Mouse (Mus musculus): ENCODE results near the gene Nppb. TPM values are rescaled to one million over a fixed set of nuclear protein-coding genes. Genes with fewer than 3 reads are reported as not detected.

Gene Nppb
- 100 to 1,000 TPM; 204 to 360 TPM for total RNA-seq (2021)

DNA sequence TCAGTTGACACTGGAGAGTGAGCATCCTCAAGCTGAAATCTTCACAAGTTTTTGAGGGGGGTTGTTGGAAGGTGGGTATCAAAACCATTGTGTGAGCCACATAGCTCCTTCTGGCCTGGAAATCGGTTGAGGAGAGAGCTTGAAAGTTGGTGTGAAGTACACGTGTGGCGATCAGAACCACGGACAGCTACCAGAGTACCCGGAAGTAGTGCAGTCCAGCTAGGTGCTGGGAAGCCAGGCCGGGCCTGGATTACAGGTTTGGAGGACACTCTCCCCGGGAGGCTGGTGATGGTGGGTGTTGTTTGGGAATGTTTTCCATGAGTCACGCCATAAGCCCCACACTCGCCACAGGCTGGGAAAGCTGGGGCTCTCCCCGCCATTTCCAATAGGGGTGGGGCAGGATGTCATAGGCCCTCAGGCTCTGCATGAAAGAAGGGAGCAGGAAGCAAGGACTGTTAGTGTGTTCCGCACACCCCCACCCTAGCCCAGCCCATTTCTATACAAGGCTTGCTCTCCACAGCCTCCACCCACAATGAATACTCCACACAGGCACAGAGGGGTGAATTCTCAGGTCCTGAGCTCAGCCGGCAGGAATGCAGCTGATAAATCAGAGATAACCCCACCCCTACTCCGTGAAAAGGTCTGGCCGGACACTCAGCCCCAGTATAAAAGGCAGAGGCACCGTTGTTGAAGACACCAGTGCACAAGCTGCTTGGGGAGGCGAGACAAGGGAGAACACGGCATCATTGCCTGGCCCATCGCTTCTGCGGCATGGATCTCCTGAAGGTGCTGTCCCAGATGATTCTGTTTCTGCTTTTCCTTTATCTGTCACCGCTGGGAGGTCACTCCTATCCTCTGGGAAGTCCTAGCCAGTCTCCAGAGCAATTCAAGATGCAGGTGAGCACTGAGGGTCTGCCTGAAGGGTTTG is at the start of gene Nppb:
Nppb (plus strand) TSS at position 584 of the 928 bp plus-strand sequence.
- intact Hi-C loops (cut with DNase I): loop anchor here (1.0 kb wide), 1 partner anchor 22 kb away; no protein-coding TSS in a partner anchor
- DNase-seq: peak; percentile 79 to 82

DNA sequence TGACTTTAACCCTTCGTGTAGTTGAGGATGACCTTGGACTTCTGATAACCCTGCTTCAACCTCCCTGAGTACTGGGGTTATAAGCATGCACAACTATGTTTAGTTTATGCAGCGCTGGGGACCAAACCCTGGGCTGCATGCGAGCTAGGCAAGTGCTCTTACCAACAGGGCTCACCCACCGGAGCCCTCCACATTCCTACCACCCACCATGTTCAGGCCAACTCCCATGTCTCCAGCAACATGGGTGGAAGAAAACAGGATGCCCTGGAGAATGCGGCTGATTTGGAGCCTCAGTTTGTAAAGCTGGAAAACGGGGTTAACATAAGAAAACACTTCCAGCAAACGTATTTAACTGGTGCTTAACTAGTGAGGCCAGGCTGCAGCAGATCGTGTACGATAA is 49.7 kb upstream of the Nppb start:
- intact Hi-C loops (cut with DNase I): no loop called here
- DNase-seq: no peak

DNA sequence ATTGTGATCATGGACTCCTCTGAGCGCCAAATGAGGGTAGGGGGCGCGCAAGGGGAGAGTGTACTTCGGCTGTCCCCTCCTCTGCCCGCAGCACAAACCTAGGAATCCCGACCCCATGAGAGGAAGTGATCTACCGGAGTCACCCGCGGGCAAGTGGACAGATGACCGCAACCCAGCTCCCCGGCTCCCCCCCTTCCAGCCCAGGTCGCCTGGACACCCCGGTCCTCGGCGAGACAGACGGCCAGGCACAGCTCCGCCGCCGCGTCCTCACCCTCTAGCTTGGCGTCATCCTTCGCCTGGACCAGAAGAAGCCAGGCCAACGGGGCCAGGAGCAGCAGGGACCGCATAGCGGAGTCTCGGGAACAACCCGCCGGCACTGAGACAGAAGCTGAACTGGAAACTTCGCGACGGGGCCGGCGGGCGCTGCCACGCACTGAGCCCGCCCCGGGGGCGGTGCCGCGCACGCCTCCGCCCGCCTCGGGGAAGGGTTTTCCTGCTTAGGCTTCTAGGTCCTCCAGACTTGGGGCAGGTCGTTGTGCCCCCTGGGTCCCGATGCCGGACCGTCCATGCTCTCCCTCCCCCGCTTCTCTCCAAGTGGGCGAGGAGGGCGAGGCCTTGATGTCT is 49.1 kb upstream of the Nppb start, which contains the start of gene Plod1:
Plod1 (minus strand) TSS at position 437 of the 624 bp plus-strand sequence.
- peak; percentile 92 for DNase-seq
- intact Hi-C loops (cut with DNase I): no loop called here

DNA sequence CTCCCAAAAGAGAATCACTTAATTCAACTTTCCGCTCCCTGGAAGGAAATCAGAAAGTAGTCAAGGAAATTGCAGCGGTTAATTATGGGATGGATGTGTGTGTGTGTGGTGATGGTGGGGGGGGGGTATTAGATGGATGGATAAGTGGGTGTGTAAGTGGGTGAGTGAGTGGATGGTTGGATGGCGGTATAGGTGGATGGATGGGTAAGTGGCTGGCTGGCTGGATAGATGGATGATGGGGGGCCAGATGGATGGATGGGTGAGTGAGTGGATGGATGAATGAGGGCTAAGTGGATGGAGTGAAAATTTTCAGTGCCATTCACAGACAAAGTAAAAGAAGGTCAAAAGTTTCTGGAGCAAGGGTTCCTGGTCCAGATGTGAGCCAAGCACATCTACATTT is 48.6 kb upstream of the Nppb start:
- intact Hi-C loops (cut with DNase I): no loop called here
- DNase-seq: no peak

DNA sequence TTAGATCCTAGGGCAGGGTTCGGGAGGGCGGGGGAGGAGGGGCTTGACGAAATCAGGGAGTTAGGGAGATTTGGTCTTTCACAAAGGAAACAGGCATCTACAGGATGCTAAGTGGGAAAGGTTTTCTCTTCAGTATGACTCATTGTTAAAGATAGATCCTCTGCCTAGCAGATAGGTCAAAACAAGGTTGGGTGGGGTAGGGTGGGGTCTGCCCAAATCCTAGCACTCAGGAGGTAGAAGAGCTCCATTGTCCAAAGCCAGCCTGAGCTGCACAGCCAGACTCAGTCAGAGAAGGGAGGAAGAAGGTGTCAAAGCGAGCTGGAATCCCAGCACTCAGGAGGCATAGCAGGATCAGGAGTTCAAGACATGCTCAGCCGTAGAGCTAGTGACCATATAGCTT is 48.1 kb upstream of the Nppb start:
- no peak for DNase-seq
- intact Hi-C loops (cut with DNase I): no loop called here

DNA sequence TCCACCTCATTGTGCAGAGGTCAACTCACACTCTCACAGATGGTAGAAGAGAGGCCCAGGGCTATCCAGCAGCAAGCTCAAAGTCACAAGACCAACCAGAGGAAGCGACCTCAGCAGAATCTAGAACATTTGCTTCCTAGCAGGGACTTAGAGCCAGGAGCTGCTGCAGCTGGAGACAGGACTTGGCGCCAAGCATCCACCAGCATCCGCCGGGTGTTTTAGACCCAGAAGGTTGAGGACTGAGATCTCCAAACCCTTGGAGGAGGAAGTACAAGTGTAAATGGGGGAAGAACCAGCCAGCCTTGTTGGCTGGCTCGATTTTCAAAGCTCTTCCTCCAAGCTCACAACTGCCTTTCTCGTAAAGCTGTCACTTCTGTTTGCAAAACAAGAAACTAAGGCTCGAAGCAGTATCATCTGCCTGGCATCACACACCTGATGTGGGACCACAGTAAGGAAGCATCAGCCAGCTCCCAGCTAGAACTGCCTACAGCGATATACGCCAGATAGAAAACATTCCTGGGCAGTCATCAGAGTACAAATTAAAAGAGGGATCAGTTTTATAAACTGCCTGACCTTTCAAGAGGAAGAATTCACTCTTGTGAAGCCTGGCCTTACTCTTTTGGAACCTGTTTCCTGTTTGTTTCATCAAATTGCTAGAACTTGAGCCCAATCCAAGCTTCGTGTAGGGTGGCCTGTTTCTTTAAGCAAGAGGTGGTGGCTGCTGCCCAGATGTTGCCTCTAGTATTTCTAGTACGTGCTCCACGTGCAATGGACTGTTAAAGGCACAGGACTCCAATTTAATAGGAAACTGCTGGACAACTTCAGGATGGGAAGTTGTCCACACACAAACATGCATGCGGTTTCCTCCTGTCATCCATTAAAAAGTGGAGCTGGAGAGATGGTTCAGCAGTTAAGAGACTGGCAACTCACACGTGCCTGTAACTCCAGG is 47.2 kb upstream of the Nppb start:
- intact Hi-C loops (cut with DNase I): no loop called here
- DNase-seq: peak; percentile 80 to 82

DNA sequence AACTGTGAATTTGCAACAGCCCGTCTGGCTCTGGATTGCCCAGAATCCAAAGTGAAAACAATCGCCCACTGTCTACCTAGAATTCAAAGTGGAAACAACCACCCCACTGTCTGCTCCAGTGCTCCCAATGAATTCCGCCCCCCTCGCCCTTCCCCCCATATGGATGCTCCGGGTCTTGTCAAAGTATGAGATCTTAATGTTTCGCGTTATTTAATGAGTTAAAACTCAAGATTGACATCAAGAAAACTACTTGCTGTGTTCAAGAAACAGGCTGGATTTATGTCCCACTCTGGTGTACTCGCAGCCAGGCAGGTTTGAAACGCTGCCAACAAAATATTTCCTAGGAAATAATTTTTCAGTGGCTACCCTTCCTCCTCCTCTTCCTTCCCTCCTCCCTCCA is 45.5 kb upstream of the Nppb start:
- no peak for DNase-seq
- intact Hi-C loops (cut with DNase I): no loop called here

DNA sequence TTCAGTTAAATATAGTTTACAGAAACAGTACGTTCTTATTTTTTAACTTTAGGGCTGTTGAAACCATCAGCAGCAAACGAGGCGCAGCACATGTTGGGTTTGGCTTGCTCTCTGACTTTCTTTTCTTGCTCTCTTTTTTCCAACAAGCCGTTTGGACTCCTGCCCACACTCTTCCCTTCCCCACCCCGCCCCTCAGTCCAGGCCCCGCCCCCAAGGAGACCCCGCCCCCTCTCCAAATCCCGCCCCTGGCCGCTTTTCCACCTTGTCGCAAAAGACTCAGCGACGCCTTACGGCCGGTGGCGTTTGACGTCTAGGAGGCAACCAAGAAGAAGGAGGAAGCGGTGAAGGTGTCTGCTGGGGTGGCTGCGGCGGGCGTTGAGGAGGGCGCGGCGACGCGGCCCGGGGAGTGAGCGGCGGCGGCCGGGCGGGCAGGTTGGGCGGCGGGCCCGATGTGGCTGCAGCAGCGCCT is 45.0 kb upstream of the Nppb start, which contains the start of gene 2510039O18Rik:
2510039O18Rik (plus strand) TSS at position 320 of the 469 bp plus-strand sequence.
- DNase-seq: peak; percentile 92
- intact Hi-C loops (cut with DNase I): no loop called here

DNA sequence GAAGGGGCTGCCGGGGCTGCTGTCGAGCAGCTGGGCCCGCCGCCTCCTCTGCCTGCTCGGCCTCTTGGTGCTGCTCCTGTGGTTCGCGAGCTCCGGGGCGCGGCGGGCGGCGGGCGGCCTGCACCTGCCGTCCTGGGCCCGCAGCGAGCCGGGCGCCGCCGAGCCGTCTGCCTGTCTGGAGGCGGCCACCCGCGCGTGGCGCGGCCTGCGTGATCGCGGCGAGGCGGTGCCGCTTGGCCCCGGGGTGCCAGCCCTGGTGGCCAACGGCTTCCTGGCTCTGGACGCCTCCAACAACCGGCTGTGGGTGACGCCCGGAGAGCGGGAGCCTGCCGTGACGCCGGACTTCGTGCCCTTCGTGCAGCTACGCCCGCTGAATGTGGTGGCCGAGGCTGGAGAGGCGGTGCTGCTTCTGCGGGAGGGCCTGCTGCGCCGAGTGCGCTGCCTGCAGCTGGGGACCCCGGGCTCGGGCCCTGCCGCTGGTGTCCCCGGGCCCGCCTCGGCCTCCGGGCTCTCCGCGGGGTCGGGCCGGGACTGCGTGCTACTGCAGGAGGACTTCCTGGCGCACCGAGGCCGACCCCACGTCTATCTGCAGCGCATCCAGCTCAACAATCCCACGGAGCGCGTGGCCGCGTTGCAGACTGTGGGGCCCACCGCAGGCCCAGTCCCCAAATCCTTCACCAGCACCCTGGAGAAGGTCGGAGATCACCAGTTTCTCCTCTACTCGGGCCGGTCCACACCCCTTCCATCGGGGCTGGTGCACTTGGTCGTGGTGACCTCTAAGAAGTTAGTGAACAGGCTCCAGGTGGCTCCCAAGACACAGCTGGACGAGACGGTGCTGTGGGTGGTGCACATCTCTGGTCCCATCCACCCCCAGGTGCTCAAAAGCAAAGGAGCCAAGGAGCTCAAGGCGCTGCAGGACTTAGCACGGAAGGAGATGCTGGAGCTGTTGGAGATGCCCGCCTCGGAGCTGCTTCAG is 44.3 kb upstream of the Nppb start:
- intact Hi-C loops (cut with DNase I): no loop called here
- DNase-seq: peak in 1 of 2 experiments; percentile 49

DNA sequence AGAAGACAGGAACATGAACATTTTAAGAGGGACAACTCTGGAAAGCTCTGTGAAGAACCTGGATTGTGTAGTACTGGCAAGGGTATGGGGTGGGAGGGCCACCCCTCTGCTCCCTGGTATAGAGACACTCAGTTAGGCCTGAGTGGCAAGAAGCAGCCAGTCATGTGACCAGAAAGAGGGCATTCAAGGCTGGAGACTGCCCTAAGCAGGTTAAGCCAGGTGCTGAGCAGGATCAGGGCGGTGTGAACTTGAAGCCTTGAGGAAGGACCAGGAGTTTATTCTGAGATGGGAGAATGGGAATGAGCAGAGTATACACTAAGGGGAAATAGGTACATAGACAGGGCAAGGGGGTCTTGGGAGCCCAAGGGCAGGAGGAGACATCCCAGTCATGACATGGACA is 42.6 kb upstream of the Nppb start:
- intact Hi-C loops (cut with DNase I): no loop called here
- no peak for DNase-seq

DNA sequence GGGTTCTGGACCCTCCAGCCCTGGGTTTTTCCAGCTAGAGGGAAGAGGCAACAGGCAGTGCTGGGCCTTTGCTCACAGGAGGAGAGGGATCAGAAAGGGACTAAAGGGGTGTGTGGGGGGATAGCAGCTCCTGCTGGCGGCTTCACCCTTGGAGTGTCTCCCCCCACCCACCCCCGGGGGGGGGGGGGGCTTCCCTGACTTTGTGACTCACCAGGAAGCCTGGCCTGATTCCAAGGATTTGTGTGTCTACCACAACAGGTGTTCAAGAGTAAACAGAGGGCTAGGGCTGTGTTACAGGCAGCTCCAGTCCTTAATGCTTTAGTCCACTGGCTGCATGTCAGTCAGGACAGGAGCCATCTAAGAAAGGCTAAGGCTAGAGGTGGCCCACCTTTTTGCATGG is 38.1 kb upstream of the Nppb start:
- DNase-seq: no peak
- intact Hi-C loops (cut with DNase I): no loop called here

DNA sequence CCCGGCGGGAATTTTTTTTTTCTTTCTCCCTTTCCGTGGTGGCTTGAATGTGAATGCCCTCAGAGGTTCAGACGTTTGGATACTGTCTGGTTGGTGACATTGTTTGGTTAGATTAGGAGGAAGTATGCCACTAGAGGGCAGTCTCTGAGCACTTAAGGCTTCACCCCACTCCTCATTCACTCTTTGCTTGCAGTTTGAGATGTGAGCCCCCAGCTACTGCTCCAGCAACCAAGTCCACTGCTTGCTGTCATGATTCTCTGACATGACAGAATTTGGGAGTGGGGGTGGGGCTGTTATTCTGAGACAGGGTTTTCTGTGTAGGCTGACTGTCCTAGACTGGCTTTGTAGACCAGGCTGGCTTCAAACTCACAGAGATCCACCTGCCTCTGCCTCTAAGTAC is 32.0 kb upstream of the Nppb start:
- DNase-seq: peak in 1 of 2 experiments; percentile 72
- intact Hi-C loops (cut with DNase I): loop anchor here (2.0 kb wide), 1 partner anchor 35 kb away; no protein-coding TSS in a partner anchor

DNA sequence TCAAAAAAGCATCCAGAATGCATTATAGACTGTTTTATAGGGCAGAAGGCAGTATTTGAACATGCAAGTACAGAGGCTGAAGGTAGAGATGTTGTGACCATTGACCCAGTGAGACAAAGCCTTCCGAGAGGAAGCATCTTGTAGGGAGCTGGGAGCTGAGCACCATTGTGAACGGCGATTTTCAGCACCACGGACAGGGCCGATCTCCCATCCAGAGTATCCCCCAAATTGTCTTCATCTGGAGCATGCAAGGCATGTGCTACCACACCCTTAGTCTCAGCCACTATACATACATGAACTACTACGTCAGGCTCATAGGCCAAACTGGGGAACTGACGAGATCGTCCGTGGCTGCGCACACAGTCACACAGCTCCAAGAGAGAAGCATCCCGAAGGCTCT is 28.4 kb upstream of the Nppb start:
- DNase-seq: peak in 1 of 2 experiments; percentile 37
- intact Hi-C loops (cut with DNase I): no loop called here

DNA sequence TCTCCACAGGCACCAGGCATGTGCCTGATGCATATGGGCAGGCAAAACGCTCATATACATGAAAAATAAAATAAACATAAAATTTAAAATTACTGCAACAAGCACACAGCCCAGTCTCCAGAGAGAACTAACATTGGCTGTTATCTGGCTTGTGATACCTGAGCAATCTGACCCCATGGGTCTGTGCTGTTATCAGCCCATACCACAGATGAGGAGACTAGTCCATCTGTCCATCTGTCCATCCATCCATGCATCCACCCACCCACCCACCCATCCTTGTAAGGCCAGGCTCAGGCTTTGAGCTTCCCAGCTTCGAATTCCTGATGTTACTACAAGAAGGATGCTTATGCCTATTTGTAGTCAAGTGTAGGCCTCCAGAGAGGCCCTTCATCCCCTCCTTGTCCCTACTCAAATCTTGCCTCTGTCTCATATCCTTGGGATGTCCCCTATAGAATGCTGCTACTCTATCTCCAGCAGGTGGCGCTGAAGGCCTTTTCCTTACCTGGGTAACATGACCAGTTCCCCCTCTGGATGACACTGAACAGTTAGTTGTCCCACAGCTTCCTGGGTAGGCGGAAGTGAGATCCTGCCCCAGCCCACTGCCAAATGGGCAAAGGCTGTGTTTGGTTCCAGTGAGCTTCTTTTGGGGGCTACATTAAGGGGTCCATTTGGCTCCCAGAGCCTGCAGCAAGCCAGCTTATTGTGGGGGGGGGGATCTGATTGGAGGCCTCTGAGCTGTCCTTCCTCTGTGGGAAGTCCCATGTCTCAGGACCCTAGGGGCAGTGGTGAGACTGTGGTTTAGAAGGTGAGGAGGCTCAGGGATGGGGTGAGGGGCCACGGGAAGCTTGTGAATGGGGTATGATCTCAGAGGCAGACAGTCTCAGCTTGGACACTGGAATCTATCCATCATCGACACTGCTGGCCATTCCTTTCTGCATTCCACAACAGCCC is 25.4 kb upstream of the Nppb start:
- intact Hi-C loops (cut with DNase I): loop anchor here (1.0 kb wide), 1 partner anchor 48 kb away; no protein-coding TSS in a partner anchor
- DNase-seq: peak; percentile 79 to 88

DNA sequence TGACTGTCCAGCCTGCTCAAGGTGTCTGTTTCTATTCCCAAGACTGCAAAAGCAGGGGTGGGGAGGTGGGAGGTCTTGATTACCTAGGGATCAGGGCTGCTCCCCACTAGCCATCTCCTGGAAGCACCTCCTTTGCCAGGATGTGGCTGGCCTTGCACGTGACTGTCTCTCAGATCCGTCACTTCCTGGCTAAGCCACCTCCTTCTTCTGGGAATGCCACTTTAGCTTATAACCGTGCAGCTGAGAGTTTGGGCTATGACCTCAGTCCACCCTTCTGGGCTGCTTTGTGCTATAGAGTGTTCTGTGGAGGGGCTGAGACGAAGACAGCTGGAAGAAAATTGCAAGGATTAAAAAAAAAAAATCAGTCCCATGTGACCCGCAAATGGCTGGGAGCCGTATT is 22.8 kb upstream of the Nppb start:
- DNase-seq: peak; percentile 67 to 70
- intact Hi-C loops (cut with DNase I): loop anchor here (1.0 kb wide), 1 partner anchor 23 kb away; the partner anchor contains the start of gene Nppb

DNA sequence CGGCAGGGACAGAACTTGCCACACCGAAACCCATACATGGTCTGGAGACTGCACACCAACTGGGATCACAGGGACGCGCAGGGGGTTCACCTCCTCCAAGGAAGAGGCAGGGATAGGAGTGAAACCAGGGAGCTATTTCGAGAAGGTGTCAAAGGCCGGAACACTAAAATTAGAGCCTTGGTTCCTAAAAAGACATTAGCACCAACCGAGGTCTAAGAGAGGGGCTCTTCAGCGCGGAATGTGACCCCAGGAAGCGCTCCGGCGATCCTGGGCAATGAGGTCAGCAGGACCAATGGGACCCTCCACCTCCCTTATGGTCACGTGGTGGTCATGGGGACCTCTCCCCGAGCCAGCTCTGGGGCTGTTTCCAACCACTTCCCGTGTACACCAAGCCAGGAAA is 22.0 kb upstream of the Nppb start:
- intact Hi-C loops (cut with DNase I): loop anchor here (1.0 kb wide), 1 partner anchor 22 kb away; the partner anchor contains the start of gene Nppb
- DNase-seq: peak; percentile 74 to 83

DNA sequence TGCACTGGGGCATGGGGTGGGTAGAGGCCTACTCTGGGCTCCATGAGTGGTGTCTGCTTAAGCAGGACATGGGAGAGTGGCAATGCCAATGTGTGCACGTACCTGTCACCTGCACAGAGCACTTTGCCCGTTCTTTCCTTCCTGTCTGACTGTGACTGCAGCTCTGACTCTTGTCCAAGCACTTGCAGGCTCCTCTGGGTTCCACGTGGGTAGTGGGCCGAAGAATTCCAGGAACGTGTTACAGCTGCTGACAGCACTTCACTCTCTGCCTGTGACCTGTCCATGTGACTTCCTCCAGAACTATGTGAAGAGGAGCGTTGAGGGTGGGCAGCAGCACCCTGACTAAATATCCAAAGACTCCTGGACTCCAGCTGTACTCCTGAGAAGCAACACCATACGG is 19.9 kb upstream of the Nppb start:
- peak; percentile 65 to 67 for DNase-seq
- intact Hi-C loops (cut with DNase I): no loop called here

DNA sequence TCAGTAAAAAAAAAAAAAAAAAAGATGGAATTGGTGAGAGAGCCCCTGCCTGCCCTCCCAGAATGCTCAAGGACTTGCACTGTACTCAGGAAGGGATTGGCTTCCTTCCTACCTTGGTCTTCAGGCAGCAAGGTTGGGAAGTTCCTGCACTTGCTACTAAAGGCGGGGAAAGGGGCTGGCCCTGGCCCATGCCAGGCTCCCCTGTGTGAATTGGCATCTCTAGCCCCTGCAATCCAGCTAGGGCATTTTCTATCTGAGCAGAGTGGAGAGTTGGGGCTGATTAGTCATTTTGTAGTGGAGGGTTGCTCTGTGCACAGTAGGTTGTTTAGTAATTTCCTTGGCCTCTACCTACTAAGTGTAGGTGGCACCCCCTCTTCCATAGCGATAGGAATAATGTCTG is 16.8 kb upstream of the Nppb start:
- DNase-seq: peak in 1 of 2 experiments; percentile 28
- intact Hi-C loops (cut with DNase I): no loop called here
